Mouse (Mus musculus) left cerebral cortex, adult 18-20 months (tissue): ENCODE results near the gene Guca1b. TPM values are rescaled to one million over a fixed set of nuclear protein-coding genes. Genes with fewer than 3 reads are reported as not detected.
"Not testable (repeated sequence)": the region's sequence is repeated elsewhere in the genome, so short reads cannot be mapped to it uniquely, and the experiment has no call there.

Experiments used
- DNase-seq, 2 experiments: peaks; one replicate each; pipeline ENCODE4 v3.0.0; 2021 to 2022; ENCODE audit warnings: low spot score in 2 of 2, mixed read lengths in 1 of 2
- total RNA-seq, 2 experiments: library from RNA; stranded (reverse); gene quantifications; 2 replicates each; pipeline ENCODE4 v1.2.3; 2021

Guca1b gene
- total RNA-seq, 2 experiments from 2014 or later = 1.7 to 2.8 TPM

DNA sequence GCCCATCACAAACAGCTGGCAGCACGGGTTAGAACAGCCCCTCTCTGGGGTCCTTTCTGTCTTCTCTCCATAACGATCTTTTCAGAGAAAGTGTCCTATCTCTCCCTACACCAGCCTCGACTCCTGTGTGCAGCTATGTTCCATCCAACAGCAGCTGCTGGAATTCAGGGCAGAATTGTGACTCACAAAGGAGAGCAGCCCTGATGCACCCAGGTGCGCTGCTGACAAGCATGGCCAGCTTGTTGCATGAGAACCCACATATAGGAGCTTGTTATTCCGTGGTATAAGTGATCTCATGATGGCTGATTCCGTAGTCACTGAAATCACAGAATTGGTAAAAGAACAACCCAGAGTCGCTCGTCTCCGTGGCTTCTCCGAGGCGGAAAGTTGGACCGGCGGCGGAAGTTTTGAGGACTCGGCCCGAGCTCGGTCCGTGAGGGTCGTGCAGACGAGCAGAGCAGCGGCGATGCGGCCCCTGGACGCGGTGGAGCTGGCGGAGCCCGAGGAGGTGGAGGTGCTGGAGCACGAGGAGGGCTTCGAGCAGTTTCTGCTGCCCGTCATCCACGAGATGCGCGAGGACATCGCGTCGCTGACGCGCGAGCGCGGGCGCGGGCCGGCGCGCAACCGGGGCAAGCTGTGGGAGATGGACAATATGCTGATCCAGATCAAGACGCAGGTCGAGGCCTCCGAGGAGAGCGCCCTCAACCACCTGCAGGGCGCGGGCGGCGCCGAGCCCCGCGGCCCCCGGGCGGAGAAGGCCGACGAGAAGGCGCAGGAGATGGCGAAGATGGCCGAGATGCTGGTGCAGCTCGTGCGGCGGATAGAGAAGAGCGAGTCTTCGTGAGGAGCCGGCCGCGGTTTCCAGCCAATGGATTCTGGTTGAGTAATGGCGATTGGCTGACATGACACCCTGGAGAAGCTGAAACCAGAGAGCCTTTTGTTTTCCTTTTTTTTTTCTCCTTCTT is 25.0 kb downstream of the Guca1b start:
- peak in 1 of 2 experiments; percentile 12 for DNase-seq

- no peak for DNase-seq
Observed at GRCm38 (mm10) chr17:47420195-47420594, 35.0 kb downstream of the Guca1b start.

GRCm38 (mm10) chr17:47421566-47421965 is 36.4 kb downstream of the Guca1b start:
- DNase-seq = no peak

DNA sequence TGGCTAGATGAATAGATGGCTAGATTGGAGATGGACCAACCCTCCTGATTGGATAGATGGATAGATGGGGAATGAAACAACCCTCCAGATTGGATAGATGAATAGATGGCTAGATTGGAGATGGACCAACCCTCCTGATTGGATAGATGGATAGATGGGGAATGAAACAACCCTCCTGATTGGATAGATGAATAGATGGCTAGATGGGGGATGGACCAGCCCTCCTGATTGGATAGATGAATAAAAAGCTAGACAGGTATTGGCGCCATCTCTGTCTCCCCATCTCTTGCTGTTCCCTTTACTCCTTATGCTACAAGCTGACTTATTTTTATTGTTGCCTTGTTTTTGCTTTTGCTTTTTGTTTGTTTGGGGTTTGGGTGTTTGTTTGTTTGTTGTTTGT is 37.4 kb downstream of the Guca1b start:
- DNase-seq = not testable (repeated sequence)

DNA sequence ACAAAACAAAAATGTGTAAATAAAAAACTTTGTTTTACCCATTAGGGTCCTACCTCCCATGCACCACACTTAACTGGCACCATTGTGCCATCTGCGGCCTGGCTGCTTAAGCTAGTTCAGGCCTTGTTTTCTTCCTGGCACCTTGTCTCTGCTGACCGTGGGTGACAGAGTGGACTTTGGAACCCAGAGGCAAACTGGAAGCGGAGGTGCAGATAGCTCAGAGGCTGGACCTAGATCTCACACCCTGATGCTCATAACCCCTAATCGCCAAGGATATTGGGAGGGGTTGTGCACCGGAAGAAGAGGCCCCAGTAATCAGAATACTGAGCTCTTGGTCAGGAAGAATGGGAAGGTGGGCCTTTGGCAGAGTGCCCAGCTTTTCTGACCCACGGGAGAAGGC is 39.0 kb downstream of the Guca1b start:
- no peak for DNase-seq

GRCm38 (mm10) chr17:47427316-47427715 is 42.1 kb downstream of the Guca1b start:
- no peak for DNase-seq

- no peak for DNase-seq
Observed at GRCm38 (mm10) chr17:47428831-47429304, 43.7 kb downstream of the Guca1b start.

DNA sequence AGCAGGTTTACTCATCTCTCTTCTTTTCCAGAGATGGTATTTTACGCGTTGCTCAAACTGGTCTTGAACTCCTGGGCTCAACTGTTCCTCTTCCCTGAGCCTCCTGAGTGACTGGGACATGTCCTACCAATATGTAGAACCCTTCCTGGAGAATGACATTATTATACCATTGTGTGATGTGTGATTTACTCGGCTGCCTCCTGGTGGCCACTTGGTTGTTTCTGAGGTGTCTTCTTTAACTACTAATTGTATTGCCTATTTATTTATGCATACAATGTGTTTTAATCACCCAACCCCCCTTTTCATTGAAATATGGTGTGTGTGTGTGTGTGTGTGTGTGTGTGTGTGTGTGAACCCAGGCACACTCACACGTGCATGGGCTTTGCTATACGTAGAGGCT is 45.6 kb downstream of the Guca1b start:
- no peak for DNase-seq

DNA sequence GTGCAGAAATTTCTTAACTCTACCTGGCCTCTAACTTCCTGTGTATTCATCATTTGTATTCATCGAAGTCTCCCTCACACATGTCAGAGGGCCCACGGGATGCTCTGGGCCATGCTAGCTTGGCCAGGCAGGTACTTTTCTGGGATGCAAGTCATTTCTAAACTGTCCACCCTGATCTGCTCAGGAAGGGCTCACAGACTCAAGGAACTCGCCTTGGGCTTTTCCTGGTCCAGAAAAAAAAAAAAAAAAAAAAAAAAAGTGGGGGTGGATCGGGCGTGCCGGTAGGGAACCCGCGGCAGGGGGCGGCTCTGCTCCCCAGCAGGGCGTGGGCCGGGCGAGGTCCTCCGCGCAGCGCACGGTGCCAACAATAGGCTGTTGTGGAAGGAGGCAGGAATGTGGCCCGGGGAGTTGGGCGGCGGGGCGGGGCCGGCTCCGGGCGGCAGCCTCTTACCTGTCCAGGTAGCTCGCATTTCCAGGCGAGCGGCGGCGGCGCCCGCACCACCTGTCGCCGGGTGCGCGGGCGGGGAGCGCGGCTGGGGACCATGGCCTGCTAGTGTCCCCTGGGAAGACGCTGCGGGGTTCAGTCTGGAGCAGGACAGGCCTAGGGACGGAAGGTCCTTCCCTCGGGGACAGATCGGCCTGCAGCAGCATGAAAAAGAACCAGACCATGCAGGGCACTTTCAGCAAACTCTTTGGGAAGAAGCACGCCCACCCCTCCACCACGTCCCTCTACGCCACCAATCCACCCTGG is 51.1 kb downstream of the Guca1b start, which contains the start of gene AI661453:
TSS of gene AI661453 (plus strand) at position 460 of the 751 bp plus-strand sequence.
- no peak for DNase-seq

DNA sequence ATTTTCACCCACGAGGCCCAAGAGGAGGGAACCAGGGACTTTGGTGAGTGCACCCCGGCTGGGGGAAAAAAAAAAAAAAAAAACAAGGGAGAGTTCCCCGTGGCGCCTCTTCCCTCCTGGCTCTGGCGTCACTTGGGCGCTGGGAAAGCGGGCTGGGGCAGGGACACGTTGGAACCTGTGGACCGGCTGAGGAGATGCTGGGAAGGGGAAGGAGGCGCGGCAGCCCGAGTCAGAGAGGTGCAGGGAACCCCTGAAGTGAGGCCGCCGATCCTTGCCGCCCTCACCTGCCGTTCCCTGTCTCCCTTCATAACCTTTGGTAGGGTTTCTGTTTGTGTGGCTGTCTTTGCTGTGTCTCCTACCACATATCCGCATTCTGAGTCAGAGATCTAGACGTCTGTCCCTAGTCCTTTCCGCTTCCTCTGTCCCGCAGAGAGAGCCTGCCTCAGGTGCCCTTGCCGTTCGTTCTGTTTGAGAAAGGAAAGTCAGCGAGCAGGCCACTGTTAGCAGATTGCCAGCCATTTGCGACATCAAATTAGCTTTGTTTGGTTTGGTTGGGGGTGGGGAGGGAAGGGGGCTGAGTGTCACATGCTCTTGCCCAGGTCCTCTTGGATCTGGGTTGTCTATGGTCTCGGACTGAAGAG is 51.8 kb downstream of the Guca1b start, which contains the start of gene 1700001C19Rik:
TSS of gene 1700001C19Rik (minus strand) at position 470 of the 641 bp plus-strand sequence.
- no peak for DNase-seq

- DNase-seq = no peak
Observed at GRCm38 (mm10) chr17:47438611-47439010, 53.4 kb downstream of the Guca1b start.

DNA sequence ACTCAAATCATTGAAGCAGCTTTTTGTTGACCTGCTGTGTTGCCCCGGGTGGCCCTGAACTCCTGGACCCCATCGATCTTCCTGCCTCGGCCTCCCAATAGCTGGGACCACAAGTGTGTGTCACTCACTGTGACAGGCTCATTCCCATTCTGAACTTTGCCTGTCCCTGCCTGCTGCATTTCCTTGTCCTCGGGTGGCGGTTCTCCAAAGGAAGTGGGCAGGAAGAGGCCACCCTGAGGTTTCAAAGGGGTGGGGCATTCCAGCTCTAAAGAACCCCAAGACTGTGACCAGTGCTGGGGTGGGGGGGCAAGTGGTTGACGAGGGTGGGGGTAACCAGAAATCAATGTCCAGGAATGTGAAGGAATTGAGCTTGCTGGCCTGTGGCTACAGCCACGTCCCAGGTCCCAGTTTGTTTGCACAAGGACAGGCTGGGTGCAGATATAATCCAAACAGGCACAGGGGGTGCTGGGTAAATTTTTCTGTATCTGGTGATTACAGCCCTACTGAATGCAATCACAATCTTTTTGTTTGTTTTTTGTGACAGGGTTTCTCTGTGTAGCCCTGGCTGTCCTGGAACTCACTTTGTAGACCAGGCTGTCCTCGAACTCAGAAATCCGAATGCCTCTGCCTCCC is 54.3 kb downstream of the Guca1b start:
- no peak for DNase-seq

DNA sequence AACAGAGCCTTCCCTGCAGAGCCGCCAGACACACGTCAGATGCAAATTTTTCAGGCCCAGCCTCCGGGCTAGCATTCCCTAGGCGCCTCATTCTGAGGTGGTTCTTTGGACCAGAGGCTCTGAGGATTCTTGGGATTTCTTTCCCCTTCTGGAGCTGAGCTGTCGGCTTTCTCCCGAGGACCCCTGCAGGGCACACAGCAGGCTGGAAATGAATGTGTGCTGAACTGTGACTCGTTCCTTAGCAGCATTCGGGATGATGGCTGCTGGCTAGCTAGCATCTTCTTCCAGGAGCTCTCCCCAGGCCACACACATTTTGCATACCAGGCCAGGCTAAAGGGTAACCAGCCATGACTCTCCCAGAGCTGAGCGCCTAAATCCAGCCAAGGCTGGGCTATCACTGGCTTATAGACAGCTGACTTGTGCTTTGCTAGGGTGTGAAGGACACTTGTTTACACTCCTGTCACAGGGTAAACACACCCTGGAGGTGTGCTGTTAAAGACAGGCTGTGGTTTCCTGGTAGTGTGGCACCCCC is 55.2 kb downstream of the Guca1b start:
- no peak for DNase-seq

- no peak for DNase-seq
Observed at GRCm38 (mm10) chr17:47441296-47442051, 56.3 kb downstream of the Guca1b start.

GRCm38 (mm10) chr17:47442271-47442670 is 57.1 kb downstream of the Guca1b start:
- no peak for DNase-seq

Other genes with a start within 250 kb of the Guca1b start
- 10 to 100 TPM; 30.0 to 33.6 TPM for gene Mrps10, start 16.5 kb upstream of the Guca1b start, total RNA-seq
- gene Guca1a, start 15.2 kb downstream of the Guca1b start, total RNA-seq = under 1 TPM in 1 of 2 experiments, not detected in 1; 0.40 TPM
- gene AI661453, start 51.2 kb downstream of the Guca1b start, total RNA-seq = under 1 TPM; 0.46 to 0.54 TPM
- under 1 TPM in 1 of 2 experiments, not detected in 1; 0.21 TPM for gene 1700001C19Rik, start 52.0 kb downstream of the Guca1b start, total RNA-seq
- 10 to 100 TPM; 16.8 to 19.1 TPM for gene Taf8, start 116.9 kb downstream of the Guca1b start, total RNA-seq
- gene Ccnd3, start 119.7 kb downstream of the Guca1b start, total RNA-seq = 10 to 100 TPM; 33.6 to 40.7 TPM
- 10 to 100 TPM; 18.3 to 18.7 TPM for gene Bysl, start 226.1 kb downstream of the Guca1b start, total RNA-seq
- gene Med20, start 226.2 kb downstream of the Guca1b start, total RNA-seq = 10 to 100 TPM; 33.0 to 33.5 TPM
- gene Gm20517, start 226.2 kb downstream of the Guca1b start, total RNA-seq = 1 to 10 TPM; 3.3 to 8.3 TPM
- gene Usp49, start 245.3 kb downstream of the Guca1b start, total RNA-seq = 10 to 100 TPM in 1 of 2 experiments, 1 to 10 TPM in 1; 8.0 to 11.3 TPM